Mouse (Mus musculus): ENCODE measurements at regions not wholly inside any gene's neighbourhood (a gene's known extent, or its start where the extent isn't known, plus 50 kb on each side); places are given as distances from the start of the nearest gene placed in this dataset.

- H3K4me2 ChIP-seq (replicated peaks; ENCODE audit: low read depth): no peak overlapping the region
- no peaks in the 10 kb centered on the region for H3K27me3 ChIP-seq (replicated peaks; ENCODE audit: control insufficient read depth, insufficient read depth, low read length)
- 53% methylated on average over 4 of the region's 4 CpGs for WGBS
- no peak overlapping the region for H3K27ac ChIP-seq (ENCODE audit: low read depth, low read length)
- no peak for TF ChIP-seq CTCF (IDR thresholded peaks at IDR 0.05; ENCODE audit: low read depth)
- no peaks in the 10 kb centered on the region for H3K9me3 ChIP-seq (ENCODE audit: control insufficient read depth)
- no peak overlapping the region for H3K9ac ChIP-seq (ENCODE audit: low read depth, low read length)
- no peaks in the 10 kb centered on the region for H3K36me3 ChIP-seq (ENCODE audit: control insufficient read depth, insufficient read depth)
- ATAC-seq: no peak
- H3K4me1 ChIP-seq (replicated peaks; ENCODE audit: control insufficient read depth, insufficient read depth, low read length): 0 out of 2 replicates have a peak, but pooled peaks cover 4% of the 10 kb centered on the region
- H3K4me3 ChIP-seq (ENCODE audit: low read depth, low read length): no peak overlapping the region
Measured at GRCm38 (mm10) chr12:79937876-79938275, 174.9 kb downstream of the Zfp36l1 start.

GRCm38 (mm10) chr12:79936698-79937097, 176.1 kb downstream of the Zfp36l1 start:
- 0 out of 2 replicates have a peak, but pooled peaks cover 8% of the 10 kb centered on the region for H3K4me1 ChIP-seq (replicated peaks; ENCODE audit: control insufficient read depth, insufficient read depth, low read length)
- H3K36me3 ChIP-seq (ENCODE audit: control insufficient read depth, insufficient read depth): no peaks in the 10 kb centered on the region
- no peak overlapping the region for H3K4me3 ChIP-seq (ENCODE audit: low read depth, low read length)
- peak; percentile 88 for ATAC-seq
- no peaks in the 10 kb centered on the region for H3K9me3 ChIP-seq (ENCODE audit: control insufficient read depth)
- no peak for TF ChIP-seq CTCF (IDR thresholded peaks at IDR 0.05; ENCODE audit: low read depth)
- H3K9ac ChIP-seq (ENCODE audit: low read depth, low read length): 0 out of 2 replicates have a peak overlapping the region, but pooled peaks have one; percentile 17
- 7% methylated on average over 5 of the region's 5 CpGs for WGBS
- H3K27ac ChIP-seq (ENCODE audit: low read depth, low read length): peak overlapping the region; percentile 71
- H3K27me3 ChIP-seq (replicated peaks; ENCODE audit: control insufficient read depth, insufficient read depth, low read length): no peaks in the 10 kb centered on the region
- H3K4me2 ChIP-seq (replicated peaks; ENCODE audit: low read depth): peak overlapping the region; percentile 27; the same call in 1 of the 2 replicates

- no peaks in the 10 kb centered on the region for H3K9me3 ChIP-seq (ENCODE audit: control insufficient read depth)
- ATAC-seq: no peak
- WGBS: 76% methylated on average over 7 of the region's 7 CpGs
- no peak overlapping the region for H3K4me2 ChIP-seq (replicated peaks; ENCODE audit: low read depth)
- H3K27ac ChIP-seq (ENCODE audit: low read depth, low read length): no peak overlapping the region
- H3K4me3 ChIP-seq (ENCODE audit: low read depth, low read length): no peak overlapping the region
- no peak overlapping the region for H3K9ac ChIP-seq (ENCODE audit: low read depth, low read length)
- no peak for TF ChIP-seq CTCF (IDR thresholded peaks at IDR 0.05; ENCODE audit: low read depth)
- H3K36me3 ChIP-seq (ENCODE audit: control insufficient read depth, insufficient read depth): no peaks in the 10 kb centered on the region
- H3K27me3 ChIP-seq (replicated peaks; ENCODE audit: control insufficient read depth, insufficient read depth, low read length): no peaks in the 10 kb centered on the region
- H3K4me1 ChIP-seq (replicated peaks; ENCODE audit: control insufficient read depth, insufficient read depth, low read length): 0 out of 2 replicates have a peak, but pooled peaks cover 8% of the 10 kb centered on the region
Measured at GRCm38 (mm10) chr12:79934091-79934490, 178.7 kb downstream of the Zfp36l1 start.

GRCm38 (mm10) chr12:79932905-79933304, 179.9 kb downstream of the Zfp36l1 start:
- WGBS: 57% methylated on average over 7 of the region's 7 CpGs
- no peak for TF ChIP-seq CTCF (IDR thresholded peaks at IDR 0.05; ENCODE audit: low read depth)

GRCm38 (mm10) chr12:79931455-79931854, 181.4 kb downstream of the Zfp36l1 start:
- H3K4me1 ChIP-seq (replicated peaks; ENCODE audit: control insufficient read depth, insufficient read depth, low read length): 0 out of 2 replicates have a peak, but pooled peaks cover 4% of the 10 kb centered on the region
- H3K9ac ChIP-seq (ENCODE audit: low read depth, low read length): no peak overlapping the region
- no peaks in the 10 kb centered on the region for H3K27me3 ChIP-seq (replicated peaks; ENCODE audit: control insufficient read depth, insufficient read depth, low read length)
- TF ChIP-seq CTCF (IDR thresholded peaks at IDR 0.05; ENCODE audit: low read depth): no peak
- no peak overlapping the region for H3K27ac ChIP-seq (ENCODE audit: low read depth, low read length)
- WGBS: 63% methylated on average over 5 of the region's 5 CpGs
- H3K36me3 ChIP-seq (ENCODE audit: control insufficient read depth, insufficient read depth): no peaks in the 10 kb centered on the region
- H3K4me2 ChIP-seq (replicated peaks; ENCODE audit: low read depth): no peak overlapping the region
- ATAC-seq: 0 out of 2 replicates have a peak, but pooled peaks have one; percentile 29
- no peaks in the 10 kb centered on the region for H3K9me3 ChIP-seq (ENCODE audit: control insufficient read depth)
- no peak overlapping the region for H3K4me3 ChIP-seq (ENCODE audit: low read depth, low read length)

More at GRCm38 (mm10) chr12:79932905-79933304, 179.9 kb downstream of the Zfp36l1 start:
- Histone ChIP-seq H3K27me3 (replicated peaks; ENCODE audit: control insufficient read depth, insufficient read depth, low read length) (no peaks in the 10 kb centered on the region), H3K4me3 (ENCODE audit: low read depth, low read length) (no peak overlapping the region), H3K27ac (ENCODE audit: low read depth, low read length) (no peak overlapping the region), H3K4me2 (replicated peaks; ENCODE audit: low read depth) (no peak overlapping the region), H3K9ac (ENCODE audit: low read depth, low read length) (no peak overlapping the region), H3K9me3 (ENCODE audit: control insufficient read depth) (no peaks in the 10 kb centered on the region), H3K4me1 (replicated peaks; ENCODE audit: control insufficient read depth, insufficient read depth, low read length) (0 out of 2 replicates have a peak, but pooled peaks cover 8% of the 10 kb centered on the region), H3K36me3 (ENCODE audit: control insufficient read depth, insufficient read depth) (no peaks in the 10 kb centered on the region)
- no peak for ATAC-seq

GRCm38 (mm10) chr12:79929846-79930245, 183.0 kb downstream of the Zfp36l1 start:
- Histone ChIP-seq H3K27me3 (replicated peaks; ENCODE audit: control insufficient read depth, insufficient read depth, low read length) (no peaks in the 10 kb centered on the region), H3K4me1 (replicated peaks; ENCODE audit: control insufficient read depth, insufficient read depth, low read length) (0 out of 2 replicates have a peak, but pooled peaks cover 4% of the 10 kb centered on the region), H3K4me2 (replicated peaks; ENCODE audit: low read depth) (no peak overlapping the region), H3K36me3 (ENCODE audit: control insufficient read depth, insufficient read depth) (no peaks in the 10 kb centered on the region), H3K27ac (ENCODE audit: low read depth, low read length) (no peak overlapping the region), H3K4me3 (ENCODE audit: low read depth, low read length) (no peak overlapping the region), H3K9me3 (ENCODE audit: control insufficient read depth) (no peaks in the 10 kb centered on the region), H3K9ac (ENCODE audit: low read depth, low read length) (no peak overlapping the region)
- no peak for ATAC-seq
- WGBS: 58% methylated on average over 6 of the region's 6 CpGs
- no peak for TF ChIP-seq CTCF (IDR thresholded peaks at IDR 0.05; ENCODE audit: low read depth)
